Mouse (Mus musculus) thymus, postnatal 36 days (tissue): ENCODE measurements around the gene Brat1.

Experiments
- DNase-seq, 2 experiments: peaks; one replicate each; pipeline ENCODE4 v3.0.0; 2022; ENCODE audit warnings: mixed read lengths in 2 of 2

Brat1 gene

GRCm38 (mm10) chr5:140702103-140702513 lies 2.7 kb upstream of the Brat1 start, which contains the start of gene Iqce:
Iqce (minus strand) TSS chr5:140702378.
- peak; percentile 93 to 96 for DNase-seq

GRCm38 (mm10) chr5:140702618-140703175 lies 2.1 kb upstream of the Brat1 start:
- peak in 1 of 2 experiments; percentile 5 for DNase-seq

- DNase-seq, result no peak
Measured at GRCm38 (mm10) chr5:140703480-140704377, 1.1 kb upstream of the Brat1 start.

GRCm38 (mm10) chr5:140705501-140706171 lies 825 bp downstream of the Brat1 start:
- peak; percentile 4 to 17 for DNase-seq

GRCm38 (mm10) chr5:140710315-140710714 lies 5.5 kb downstream of the Brat1 start:
- DNase-seq, result no peak

- DNase-seq, result no peak
Measured at GRCm38 (mm10) chr5:140711040-140711439, 6.2 kb downstream of the Brat1 start.

- no peak for DNase-seq
Measured at GRCm38 (mm10) chr5:140720773-140721172, 16.0 kb downstream of the Brat1 start.

- DNase-seq, result no peak
Measured at GRCm38 (mm10) chr5:140722121-140722520, 17.3 kb downstream of the Brat1 start.

- no peak for DNase-seq
Measured at GRCm38 (mm10) chr5:140723822-140724221, 19.0 kb downstream of the Brat1 start, which contains the start of gene Amz1. Amz1 (plus strand) TSS chr5:140724127.

- DNase-seq, result no peak
Measured at GRCm38 (mm10) chr5:140726062-140726839, 21.4 kb downstream of the Brat1 start.

- DNase-seq, result no peak
Measured at GRCm38 (mm10) chr5:140726946-140727740, 22.3 kb downstream of the Brat1 start.

- DNase-seq, result no peak
Measured at GRCm38 (mm10) chr5:140731040-140731797, 26.4 kb downstream of the Brat1 start.

- DNase-seq, result peak; percentile 38 to 50
Measured at GRCm38 (mm10) chr5:140732195-140732594, 27.4 kb downstream of the Brat1 start.

- DNase-seq, result no peak
Measured at GRCm38 (mm10) chr5:140733336-140733735, 28.5 kb downstream of the Brat1 start.

- peak in 1 of 2 experiments; percentile 35 for DNase-seq
Measured at GRCm38 (mm10) chr5:140735297-140735696, 30.5 kb downstream of the Brat1 start.

GRCm38 (mm10) chr5:140736166-140736565 lies 31.4 kb downstream of the Brat1 start:
- DNase-seq, result peak; percentile 24 to 39

GRCm38 (mm10) chr5:140739813-140740212 lies 35.0 kb downstream of the Brat1 start:
- no peak for DNase-seq

GRCm38 (mm10) chr5:140741040-140741439 lies 36.2 kb downstream of the Brat1 start:
- no peak for DNase-seq

GRCm38 (mm10) chr5:140741877-140742276 lies 37.1 kb downstream of the Brat1 start:
- no peak for DNase-seq

- no peak for DNase-seq
Measured at GRCm38 (mm10) chr5:140743706-140744131, 38.9 kb downstream of the Brat1 start.

- no peak for DNase-seq
Measured at GRCm38 (mm10) chr5:140748425-140748824, 43.6 kb downstream of the Brat1 start.
